Mouse (Mus musculus): ENCODE data around the gene Anxa9.

The Anxa9 gene

GRCm38 (mm10) chr3:95313476-95313875 lies 6.5 kb upstream of the Anxa9 start:
- no peak for DNase-seq

GRCm38 (mm10) chr3:95312623-95313022 lies 5.6 kb upstream of the Anxa9 start:
- peak; percentile 75 for DNase-seq

GRCm38 (mm10) chr3:95310968-95311882 lies 4.2 kb upstream of the Anxa9 start:
- DNase-seq = peak; percentile 92

- DNase-seq = no peak
Measured at GRCm38 (mm10) chr3:95310496-95310895, 3.5 kb upstream of the Anxa9 start.

- DNase-seq = no peak
Measured at GRCm38 (mm10) chr3:95306244-95306643, 732 bp downstream of the Anxa9 start.

- no peak for DNase-seq
Measured at GRCm38 (mm10) chr3:95301204-95301796, 5.7 kb downstream of the Anxa9 start.

- no peak for DNase-seq
Measured at GRCm38 (mm10) chr3:95298018-95298417, 9.0 kb downstream of the Anxa9 start.

GRCm38 (mm10) chr3:95296103-95296469 lies 10.9 kb downstream of the Anxa9 start:
- DNase-seq = peak; percentile 75

GRCm38 (mm10) chr3:95295321-95296102 lies 11.5 kb downstream of the Anxa9 start:
- DNase-seq = peak; percentile 59

GRCm38 (mm10) chr3:95294718-95295117 lies 12.3 kb downstream of the Anxa9 start:
- DNase-seq = no peak

- no peak for DNase-seq
Measured at GRCm38 (mm10) chr3:95294316-95294715, 12.7 kb downstream of the Anxa9 start.

GRCm38 (mm10) chr3:95293537-95293936 lies 13.4 kb downstream of the Anxa9 start:
- peak; percentile 68 for DNase-seq

GRCm38 (mm10) chr3:95292899-95293298 lies 14.1 kb downstream of the Anxa9 start:
- no peak for DNase-seq

- DNase-seq = no peak
Measured at GRCm38 (mm10) chr3:95291041-95291440, 15.9 kb downstream of the Anxa9 start.

GRCm38 (mm10) chr3:95290156-95290555 lies 16.8 kb downstream of the Anxa9 start:
- DNase-seq = no peak

GRCm38 (mm10) chr3:95289419-95289818 lies 17.6 kb downstream of the Anxa9 start:
- DNase-seq = no peak

- DNase-seq = no peak
Measured at GRCm38 (mm10) chr3:95287541-95287940, 19.4 kb downstream of the Anxa9 start.

- peak; percentile 73 for DNase-seq
Measured at GRCm38 (mm10) chr3:95286510-95286909, 20.5 kb downstream of the Anxa9 start.

- DNase-seq = no peak
Measured at GRCm38 (mm10) chr3:95286011-95286410, 21.0 kb downstream of the Anxa9 start.

GRCm38 (mm10) chr3:95285390-95285789 lies 21.6 kb downstream of the Anxa9 start:
- DNase-seq = no peak

GRCm38 (mm10) chr3:95284501-95285281 lies 22.3 kb downstream of the Anxa9 start:
- DNase-seq = no peak

- no peak for DNase-seq
Measured at GRCm38 (mm10) chr3:95284062-95284461, 22.9 kb downstream of the Anxa9 start.

GRCm38 (mm10) chr3:95283589-95283941 lies 23.4 kb downstream of the Anxa9 start:
- DNase-seq = no peak
